Mouse (Mus musculus): Measurements from ENCODE around the gene Card9. TPM values are rescaled to one million over a fixed set of nuclear protein-coding genes. Genes with fewer than 3 reads are reported as not detected.

The Card9 gene
- polyA plus RNA-seq, 1 experiment: 199 TPM

- no peak for TF ChIP-seq POLR2A (IDR thresholded peaks at IDR 0.05; ENCODE audit: borderline replicate concordance, control insufficient read depth, low read depth, low read length)
- TF ChIP-seq CTCF (IDR thresholded peaks at IDR 0.05; ENCODE audit: control insufficient read depth, insufficient read depth, low read length): no peak
- Histone ChIP-seq H3K27ac (ENCODE audit: control insufficient read depth, insufficient read depth, low read depth, low read length, poor library complexity) (no peak overlapping the region), H3K4me3 (replicated peaks; ENCODE audit: control insufficient read depth, low read depth, low read length) (no peak overlapping the region), H3K4me1 (ENCODE audit: control insufficient read depth, insufficient read depth, low read length) (no peaks in the 10 kb centered on the region; the same call in 1 of the 2 replicates)
- 80% methylated on average over 13 of the region's 13 CpGs for WGBS
Measured at GRCm38 (mm10) chr2:26358667-26359320, 1.9 kb downstream of the Card9 start.

DNA sequence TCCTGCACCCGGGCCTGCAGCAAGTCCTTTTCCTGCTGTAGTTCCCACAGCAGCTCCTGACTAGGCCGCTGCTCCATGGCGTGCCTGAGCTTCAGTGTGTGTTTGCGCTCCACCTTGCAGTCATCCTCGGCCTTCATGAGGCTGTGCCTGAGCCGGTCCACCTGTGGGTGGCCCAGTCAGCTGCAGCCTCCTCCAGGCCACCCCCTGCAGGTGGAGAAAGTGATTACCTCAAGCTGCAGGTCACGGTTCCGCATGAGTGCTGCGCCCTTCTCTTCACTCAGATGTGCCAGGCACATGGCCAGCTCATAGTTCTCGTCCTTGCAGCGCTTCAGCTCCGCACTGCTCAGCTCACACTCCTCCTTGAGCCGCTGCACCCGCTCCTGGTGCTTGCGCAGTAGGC lies 3.2 kb downstream of the Card9 start:
- Histone ChIP-seq H3K27ac (ENCODE audit: control insufficient read depth, insufficient read depth, low read depth, low read length, poor library complexity) (no peak overlapping the region), H3K4me1 (ENCODE audit: control insufficient read depth, insufficient read depth, low read length) (no peaks in the 10 kb centered on the region; the same call in 1 of the 2 replicates), H3K4me3 (replicated peaks; ENCODE audit: control insufficient read depth, low read depth, low read length) (no peak overlapping the region)
- TF ChIP-seq POLR2A (IDR thresholded peaks at IDR 0.05; ENCODE audit: borderline replicate concordance, control insufficient read depth, low read depth, low read length) (no peak), CTCF (IDR thresholded peaks at IDR 0.05; ENCODE audit: control insufficient read depth, insufficient read depth, low read length) (no peak)
- 88% methylated on average over 15 of the region's 15 CpGs for whole genome bisulfite sequencing

DNA sequence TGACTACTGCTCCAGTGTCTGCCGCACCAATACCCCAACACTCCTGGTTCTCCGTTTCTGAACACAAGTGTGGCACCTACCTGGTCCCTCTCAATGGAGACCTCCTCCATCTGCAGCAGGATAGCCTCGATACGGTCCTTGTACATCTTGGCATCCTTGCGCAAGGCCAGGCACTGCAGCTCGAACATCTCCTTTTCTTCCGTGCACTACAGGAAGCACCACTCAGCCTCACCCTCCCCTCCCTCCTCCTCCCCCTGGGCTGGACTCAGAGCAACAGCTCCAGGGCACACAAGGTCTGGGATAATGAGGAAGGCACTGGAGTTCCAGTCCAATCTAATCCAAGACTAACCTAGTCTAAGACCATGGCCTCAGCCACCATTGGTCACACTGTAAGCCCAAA lies 4.0 kb downstream of the Card9 start:
- WGBS: 45% methylated on average over 7 of the region's 7 CpGs
- Histone ChIP-seq H3K4me1 (ENCODE audit: control insufficient read depth, insufficient read depth, low read length) (no peaks in the 10 kb centered on the region; the same call in 1 of the 2 replicates), H3K27ac (ENCODE audit: control insufficient read depth, insufficient read depth, low read depth, low read length, poor library complexity) (no peak overlapping the region; the same call in 1 of the 2 replicates), H3K4me3 (replicated peaks; ENCODE audit: control insufficient read depth, low read depth, low read length) (no peak overlapping the region)
- no peak for TF ChIP-seq POLR2A (IDR thresholded peaks at IDR 0.05; ENCODE audit: borderline replicate concordance, control insufficient read depth, low read depth, low read length)
- TF ChIP-seq CTCF (IDR thresholded peaks at IDR 0.05; ENCODE audit: control insufficient read depth, insufficient read depth, low read length): no peak

DNA sequence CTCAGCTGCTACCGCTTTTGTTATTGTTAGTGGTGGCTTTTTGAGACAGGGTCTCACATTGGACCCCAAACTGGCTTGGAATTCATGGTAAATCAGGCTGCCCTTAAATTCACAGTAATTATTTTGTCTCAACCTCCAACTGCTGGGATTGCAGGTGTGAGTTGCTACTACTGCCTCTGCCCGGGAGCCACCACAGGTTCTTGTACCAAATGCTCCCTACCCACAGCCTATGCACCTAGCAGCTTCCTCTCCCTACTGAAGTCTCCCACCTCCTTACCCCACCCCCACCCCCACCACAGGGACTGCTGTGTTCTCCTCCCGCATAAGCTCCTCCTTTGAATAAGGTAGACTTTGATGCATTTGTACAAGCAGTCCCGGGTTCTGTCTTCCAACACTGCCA lies 4.5 kb downstream of the Card9 start:
- TF ChIP-seq POLR2A (IDR thresholded peaks at IDR 0.05; ENCODE audit: borderline replicate concordance, control insufficient read depth, low read depth, low read length): no peak
- TF ChIP-seq CTCF (IDR thresholded peaks at IDR 0.05; ENCODE audit: control insufficient read depth, insufficient read depth, low read length): no peak
- Histone ChIP-seq H3K4me1 (ENCODE audit: control insufficient read depth, insufficient read depth, low read length) (peaks cover 1% of the 10 kb centered on the region), H3K27ac (ENCODE audit: control insufficient read depth, insufficient read depth, low read depth, low read length, poor library complexity) (no peak overlapping the region), H3K4me3 (replicated peaks; ENCODE audit: control insufficient read depth, low read depth, low read length) (no peak overlapping the region)
- 81% methylated on average over 4 of the region's 4 CpGs for WGBS

DNA sequence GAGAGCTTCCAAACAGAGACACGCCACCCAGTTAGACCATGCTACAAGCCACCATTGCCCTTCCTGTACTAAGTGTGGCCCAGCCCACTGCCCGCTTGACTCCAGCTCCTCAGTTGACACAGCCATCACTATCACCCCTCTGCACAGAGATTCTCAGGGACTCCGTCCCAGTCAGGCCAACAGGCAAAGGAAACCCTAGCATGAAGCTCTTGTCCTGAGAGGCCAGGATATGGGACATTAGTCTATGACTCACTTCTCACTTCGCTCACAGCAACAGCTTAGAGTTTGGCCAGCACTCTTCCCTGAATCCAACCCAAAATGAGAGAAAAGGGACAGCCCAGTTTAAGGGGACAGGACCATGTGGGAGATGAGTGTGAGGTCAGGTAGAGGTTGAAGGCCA lies 6.3 kb downstream of the Card9 start:
- 87% methylated on average over 4 of the region's 4 CpGs for WGBS
- Histone ChIP-seq H3K4me3 (replicated peaks; ENCODE audit: control insufficient read depth, low read depth, low read length) (no peak overlapping the region), H3K4me1 (ENCODE audit: control insufficient read depth, insufficient read depth, low read length) (peaks cover 4% of the 10 kb centered on the region), H3K27ac (ENCODE audit: control insufficient read depth, insufficient read depth, low read depth, low read length, poor library complexity) (no peak overlapping the region)
- no peak for TF ChIP-seq POLR2A (IDR thresholded peaks at IDR 0.05; ENCODE audit: borderline replicate concordance, control insufficient read depth, low read depth, low read length)
- no peak for TF ChIP-seq CTCF (IDR thresholded peaks at IDR 0.05; ENCODE audit: control insufficient read depth, insufficient read depth, low read length)

DNA sequence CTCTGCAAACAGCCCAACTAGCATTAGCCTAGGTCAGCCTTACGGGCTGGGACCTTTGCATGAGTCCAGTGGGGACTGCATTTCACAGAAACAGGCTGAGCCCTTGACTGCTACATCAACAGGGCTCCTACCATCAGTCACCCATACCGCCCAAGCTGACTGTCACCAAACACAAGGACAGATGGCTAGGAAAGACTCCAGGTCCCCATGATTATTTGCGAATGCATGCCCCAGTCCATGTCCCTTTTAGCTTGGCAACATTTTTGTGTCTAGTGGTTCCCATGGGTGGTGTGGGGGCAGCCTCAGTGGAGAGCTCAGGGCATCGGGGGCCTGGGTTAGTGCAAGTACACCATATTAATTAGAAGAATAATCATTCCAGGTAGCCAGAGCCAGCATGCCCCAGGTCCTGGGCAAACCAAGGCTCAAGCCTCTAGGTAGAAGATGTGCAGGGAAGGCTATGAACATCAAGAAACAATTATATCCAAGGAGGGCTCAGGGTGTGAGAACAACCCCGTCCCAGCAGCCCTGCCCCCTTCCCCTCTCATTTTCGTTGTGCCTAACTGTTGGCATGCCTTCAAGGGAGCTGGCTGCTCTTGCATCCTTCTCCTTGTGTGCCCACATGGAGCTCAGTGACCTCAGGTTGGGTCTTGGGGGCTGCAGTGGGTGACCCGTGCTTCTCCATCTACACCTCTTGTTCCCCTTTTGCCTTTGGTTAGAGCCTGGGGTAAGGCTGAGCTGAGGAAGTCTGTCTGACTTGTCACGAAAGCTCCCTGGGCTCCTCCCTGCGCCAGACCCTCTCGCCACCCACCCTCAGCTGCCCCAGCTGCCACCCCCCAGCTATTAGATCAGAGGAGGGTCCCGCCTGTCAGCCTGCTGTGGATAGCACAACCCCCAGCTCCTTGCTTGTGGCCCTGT lies 7.4 kb downstream of the Card9 start:
- no peak overlapping the region for H3K4me3 ChIP-seq (replicated peaks; ENCODE audit: control insufficient read depth, low read depth, low read length)

DNA sequence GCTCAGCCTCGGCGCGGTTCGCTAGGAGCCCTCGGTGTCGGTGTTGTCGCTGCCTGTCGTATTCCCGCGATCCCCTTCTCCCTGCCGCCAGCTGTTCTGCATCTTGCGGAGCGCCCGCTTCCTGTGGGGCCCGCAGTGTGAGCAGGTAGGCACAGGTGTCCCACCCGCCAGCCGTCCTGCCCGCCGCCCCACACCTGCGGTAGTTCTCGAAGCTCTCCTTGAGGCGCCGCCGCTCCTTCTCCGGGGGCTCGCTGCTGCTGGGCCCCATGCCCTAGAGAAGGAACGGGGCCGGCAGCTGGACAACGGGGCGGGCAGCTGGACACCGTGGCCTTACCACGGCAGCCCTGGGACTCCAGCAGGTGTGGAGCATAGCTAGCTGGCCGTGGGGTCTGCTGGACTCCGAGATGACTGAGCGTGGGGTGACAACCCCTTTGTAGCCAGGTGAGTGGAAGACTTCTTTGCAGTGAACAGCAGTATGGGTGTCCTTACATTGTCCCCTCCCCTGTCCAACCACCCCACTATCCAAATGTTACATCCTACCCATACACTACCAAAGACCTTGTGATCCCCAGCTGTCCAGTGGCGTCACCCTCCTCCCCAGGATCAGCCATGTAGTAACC lies 8.3 kb downstream of the Card9 start:
- Histone ChIP-seq H3K4me3 (replicated peaks; ENCODE audit: control insufficient read depth, low read depth, low read length) (peak overlapping the region; percentile 91), H3K4me1 (ENCODE audit: control insufficient read depth, insufficient read depth, low read length) (peaks cover 4% of the 10 kb centered on the region), H3K27ac (ENCODE audit: control insufficient read depth, insufficient read depth, low read depth, low read length, poor library complexity) (peak overlapping the region; percentile 52)
- 5% methylated on average over 36 of the region's 36 CpGs for WGBS
- TF ChIP-seq CTCF (IDR thresholded peaks at IDR 0.05; ENCODE audit: control insufficient read depth, insufficient read depth, low read length) (no peak), POLR2A (IDR thresholded peaks at IDR 0.05; ENCODE audit: borderline replicate concordance, control insufficient read depth, low read depth, low read length) (no peak)

More for the DNA sequence above, 7.4 kb downstream of the Card9 start:
- 71% methylated on average over 11 of the region's 11 CpGs for WGBS
- TF ChIP-seq POLR2A (IDR thresholded peaks at IDR 0.05; ENCODE audit: borderline replicate concordance, control insufficient read depth, low read depth, low read length) (no peak), CTCF (IDR thresholded peaks at IDR 0.05; ENCODE audit: control insufficient read depth, insufficient read depth, low read length) (no peak)
- H3K27ac ChIP-seq (ENCODE audit: control insufficient read depth, insufficient read depth, low read depth, low read length, poor library complexity): no peak overlapping the region
- peaks cover 4% of the 10 kb centered on the region for H3K4me1 ChIP-seq (ENCODE audit: control insufficient read depth, insufficient read depth, low read length)
